17 mouse cellular contexts compared by ENCODE assay signal in genomic region chr12:84829109-84829724, GRCm38 (mm10).
"Had no signal": no experiment of that assay in that cellular context is flagged by ENCODE, and none has a peak within 500 bp of the region (broad histone marks: within the 10 kb centered on the region; RNA-seq: fewer than 3 reads in every experiment).

No protein-coding gene starts in this region.

- H3K9ac ChIP-seq: liver, embryonic 13.5 days; neural tube, embryonic 12.5 days; neural tube, embryonic 15.5 days had no signal

- H3K27me3 ChIP-seq: neural tube, embryonic 12.5 days; neural tube, embryonic 15.5 days had no signal

- H3K27ac ChIP-seq: left cerebral cortex, adult 2 months; liver, embryonic 13.5 days; neural tube, embryonic 12.5 days; neural tube, embryonic 15.5 days had no signal

- H3K4me2 ChIP-seq: liver, embryonic 13.5 days; midbrain, embryonic 11.5 days; neural tube, embryonic 12.5 days; neural tube, embryonic 15.5 days had no signal

- DNase-seq: kidney, postnatal 10 days; kidney, postnatal 36 days; layer of hippocampus, postnatal 36 days; liver, embryonic 13.5 days; lung, adult 2 months; lung, postnatal 14 days; lung, postnatal 4 days; midbrain, embryonic 14.5 days; right cerebral cortex, adult 18-20 months; right cerebral cortex, postnatal 14 days; right cerebral cortex, postnatal 4 days; thymus, adult 18-20 months; thymus, postnatal 36 days had no signal

- H3K4me1 ChIP-seq: liver, embryonic 13.5 days; neural tube, embryonic 12.5 days had no signal

- H3K4me3 ChIP-seq: left cerebral cortex, adult 2 months; liver, embryonic 13.5 days; neural tube, embryonic 12.5 days; neural tube, embryonic 15.5 days had no signal

- H3K36me3 ChIP-seq: liver, embryonic 13.5 days; neural tube, embryonic 12.5 days; neural tube, embryonic 15.5 days had no signal

- H3K9me3 ChIP-seq: liver, embryonic 13.5 days; neural tube, embryonic 12.5 days; neural tube, embryonic 15.5 days had no signal
